Mouse (Mus musculus) megakaryocyte, embryonic 14.5 days (primary cell): Measurements from ENCODE around the gene Parp9. TPM values are rescaled to one million over a fixed set of nuclear protein-coding genes. Genes with fewer than 3 reads are reported as not detected.
"Not testable (repeated sequence)": the region's sequence is repeated elsewhere in the genome, so short reads cannot be mapped to it uniquely, and the experiment has no call there.

ENCODE experiments used
- H3K27me3 ChIP-seq: replicated peaks from 2 replicates; pipeline ENCODE3; 2012; ENCODE audit warnings: inconsistent platforms
- H3K36me3 ChIP-seq: replicated peaks from 2 replicates; pipeline ENCODE3; 2012; ENCODE audit warnings: low read length, inconsistent platforms, mixed read lengths
- H3K4me1 ChIP-seq: 2 replicates; pipeline ENCODE4 v1.6.1; 2012; ENCODE audit warnings: inconsistent platforms
- H3K4me3 ChIP-seq: replicated peaks from 2 replicates; pipeline ENCODE3; 2012; ENCODE audit warnings: moderate library complexity, mild to moderate bottlenecking, inconsistent platforms
- H3K9me3 ChIP-seq: 2 replicates; pipeline ENCODE4 v1.6.1; 2012; ENCODE audit warnings: inconsistent platforms
- FLI1 ChIP-seq: IDR thresholded peaks from 2 replicates; pipeline ENCODE4 v1.6.1; 2012; ENCODE audit warnings: low read length, inconsistent platforms, mixed read lengths
- GATA1 ChIP-seq: IDR thresholded peaks from 3 replicates; pipeline ENCODE4 v1.6.1; 2012; ENCODE audit warnings: mixed read lengths, low read length, inconsistent platforms, borderline replicate concordance
- polyA plus RNA-seq: library from polyadenylated mRNA; stranded (reverse); fragments of >175 nt; gene quantifications from 2 replicates; pipeline ENCODE4 v1.2.3, GENCODE M21; 2012; ENCODE audit warnings: low replicate concordance; ENCODE audit not compliant: insufficient read depth

Parp9 gene
- polyA plus RNA-seq, 1 experiment: 3.0 TPM

DNA sequence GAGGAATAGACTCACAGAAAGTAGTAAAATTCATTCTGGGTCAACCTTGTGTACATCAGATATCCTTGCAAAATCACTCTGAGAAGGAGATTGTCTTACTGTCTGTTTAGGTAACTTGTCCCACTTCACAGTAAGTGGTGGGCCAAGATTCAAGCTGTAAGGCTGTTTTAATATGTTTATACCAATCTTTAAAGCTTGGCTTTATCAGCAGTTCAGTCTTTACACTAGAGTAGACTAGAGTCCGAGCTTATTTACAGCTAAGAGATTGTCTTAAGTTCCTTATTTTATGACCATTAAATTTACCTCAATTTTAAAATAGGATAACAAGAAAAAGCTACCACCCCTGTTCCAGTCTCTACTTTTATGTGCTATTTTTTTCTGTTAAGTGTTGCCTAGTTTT is 49.7 kb downstream of the Parp9 start:
- Histone ChIP-seq H3K9me3 (no peaks in the 10 kb centered on the region), H3K4me3 (peak overlapping the region; percentile 74), H3K4me1 (peaks cover 59% of the 10 kb centered on the region), H3K27me3 (no peaks in the 10 kb centered on the region), H3K36me3 (peaks cover 8% of the 10 kb centered on the region)
- no peak for TF ChIP-seq FLI1
- TF ChIP-seq GATA1: no peak

DNA sequence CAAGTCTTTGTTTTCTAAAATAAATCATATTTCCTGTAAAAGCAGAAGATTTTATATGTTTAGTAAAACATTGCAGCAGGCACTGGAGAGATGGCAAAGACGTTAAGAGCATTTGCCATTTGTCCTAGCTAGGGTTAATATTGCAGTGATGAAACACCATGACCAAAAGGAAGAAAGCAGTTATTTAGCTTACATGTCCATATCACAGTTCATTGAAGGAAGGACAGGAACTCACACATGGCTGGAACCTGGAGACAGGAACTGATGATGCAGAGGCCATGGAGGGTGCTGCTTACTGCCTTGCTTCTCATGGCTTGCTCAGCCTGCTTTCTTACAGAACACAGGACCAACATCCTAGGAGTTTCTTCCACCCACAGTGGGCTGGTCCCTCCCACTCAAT is 54.1 kb downstream of the Parp9 start:
- no peaks in the 10 kb centered on the region for H3K9me3 ChIP-seq
- TF ChIP-seq FLI1 (no peak), GATA1 (no peak)
- no peak overlapping the region for H3K4me3 ChIP-seq
- H3K36me3 ChIP-seq: peaks cover 13% of the 10 kb centered on the region
- H3K27me3 ChIP-seq: no peaks in the 10 kb centered on the region
- H3K4me1 ChIP-seq: peaks cover 37% of the 10 kb centered on the region

DNA sequence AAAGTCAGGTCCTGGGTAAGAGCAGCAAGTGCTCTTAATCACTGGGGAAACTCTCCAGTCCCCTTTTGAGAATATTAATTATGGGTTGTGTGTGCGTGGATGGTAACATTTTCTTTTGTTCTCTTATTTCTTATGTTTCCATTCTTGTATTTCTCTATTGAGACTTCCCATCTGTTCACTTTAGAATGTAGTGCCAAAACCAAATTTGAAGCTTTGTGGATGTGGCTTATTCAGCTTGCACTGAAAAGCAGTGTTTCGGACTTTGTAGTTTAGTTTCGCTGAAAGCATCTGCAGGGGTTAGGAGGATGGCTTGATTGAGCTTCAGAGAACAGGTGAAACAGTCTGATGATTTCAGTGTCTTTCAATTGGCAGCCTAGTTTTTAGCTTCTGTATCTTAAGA is 55.0 kb downstream of the Parp9 start:
- H3K4me1 ChIP-seq: peaks cover 30% of the 10 kb centered on the region
- no peaks in the 10 kb centered on the region for H3K9me3 ChIP-seq
- H3K27me3 ChIP-seq: no peaks in the 10 kb centered on the region
- H3K36me3 ChIP-seq: peaks cover 16% of the 10 kb centered on the region
- no peak overlapping the region for H3K4me3 ChIP-seq
- TF ChIP-seq GATA1 (no peak), FLI1 (no peak)

DNA sequence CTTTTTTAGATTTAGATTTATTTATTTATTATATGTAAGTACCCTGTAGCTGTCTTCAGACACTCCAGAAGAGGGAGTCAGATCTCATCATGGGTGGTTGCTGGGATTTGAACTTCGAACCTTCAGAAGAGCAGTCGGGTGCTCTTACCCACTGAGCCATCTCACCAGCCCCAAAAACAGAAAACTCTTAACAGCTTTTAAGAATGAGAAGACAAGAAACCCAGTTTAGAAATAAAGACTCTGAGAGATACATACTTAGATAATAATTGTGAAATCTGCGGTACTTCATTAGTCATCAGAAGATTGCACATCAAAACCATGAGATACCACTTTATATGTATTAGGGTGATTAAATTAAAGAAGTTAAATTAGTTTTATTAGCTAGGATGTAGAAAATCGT is 60.6 kb downstream of the Parp9 start:
- not testable (repeated sequence) for H3K9me3 ChIP-seq, H3K4me3 ChIP-seq, H3K27me3 ChIP-seq
- peaks cover 13% of the 10 kb centered on the region for H3K4me1 ChIP-seq
- H3K36me3 ChIP-seq: peaks cover 44% of the 10 kb centered on the region

DNA sequence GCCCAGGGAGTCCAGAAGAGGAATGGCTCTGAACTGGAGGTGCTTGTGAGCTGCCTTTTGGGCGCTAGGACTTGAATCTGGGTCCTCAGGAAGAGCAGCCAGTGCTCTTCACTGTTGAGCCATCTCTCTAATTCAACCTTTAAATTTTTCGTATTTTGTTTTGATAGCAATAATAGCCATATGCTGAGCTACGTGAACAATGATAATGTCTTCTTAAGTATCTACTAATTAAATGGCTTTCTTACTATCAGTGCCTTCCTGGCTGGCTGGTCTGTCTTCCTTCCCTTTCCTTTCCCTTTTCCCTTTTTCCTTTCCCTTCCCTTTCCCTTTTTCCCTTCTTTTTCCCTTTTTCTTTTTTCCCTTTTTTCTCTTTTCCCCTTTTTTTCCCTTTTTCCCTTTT is 70.1 kb downstream of the Parp9 start:
- TF ChIP-seq GATA1 (no peak), FLI1 (no peak)
- H3K27me3 ChIP-seq: no peaks in the 10 kb centered on the region
- no peaks in the 10 kb centered on the region for H3K9me3 ChIP-seq
- H3K4me3 ChIP-seq: no peak overlapping the region
- peaks cover 80% of the 10 kb centered on the region for H3K36me3 ChIP-seq
- peaks cover 10% of the 10 kb centered on the region for H3K4me1 ChIP-seq

DNA sequence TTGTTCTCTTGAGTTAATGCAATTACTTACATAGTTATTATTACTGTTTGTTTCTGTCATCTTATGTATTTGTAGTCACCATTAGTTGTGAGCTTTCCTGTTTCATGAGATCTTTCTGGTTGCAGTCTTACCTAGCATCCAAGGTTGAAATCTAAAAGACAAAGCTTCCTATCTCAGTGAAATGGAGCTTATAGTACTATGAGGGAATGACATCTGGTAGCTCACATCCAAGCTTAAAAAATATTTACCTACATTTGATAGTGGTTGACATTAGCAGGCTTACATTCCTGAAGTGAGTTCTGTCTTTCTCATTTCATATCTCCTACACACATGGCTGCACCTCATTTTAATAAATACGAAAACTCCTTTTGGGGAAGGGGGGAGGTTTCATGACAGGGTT is 78.1 kb downstream of the Parp9 start:
- Histone ChIP-seq H3K27me3 (no peaks in the 10 kb centered on the region), H3K9me3 (no peaks in the 10 kb centered on the region), H3K4me3 (peak overlapping the region; percentile 62), H3K36me3 (peaks cover 94% of the 10 kb centered on the region), H3K4me1 (peaks cover 19% of the 10 kb centered on the region)
- TF ChIP-seq FLI1: no peak
- no peak for TF ChIP-seq GATA1

Other genes starting within 250 kb of the Parp9 start
- gene Dirc2, start 169.1 kb upstream of the Parp9 start, polyA plus RNA-seq: 0.97 TPM in 1 of 2 replicates, not detected in the other
- gene Hspbap1, start 168.1 kb upstream of the Parp9 start, polyA plus RNA-seq: 5.1 TPM in 1 of 2 replicates, not detected in the other
- gene Parp14, start 66.9 kb upstream of the Parp9 start, polyA plus RNA-seq: 1.3 TPM in 1 of 2 replicates, not detected in the other
- gene Dtx3l, start 681 bp downstream of the Parp9 start, polyA plus RNA-seq: 0.40 and 1.3 TPM in 2 replicates
- 5.8 and 13.3 TPM in 2 replicates for gene Kpna1, start 40.3 kb downstream of the Parp9 start, polyA plus RNA-seq
- 0.61 and 0.82 TPM in 2 replicates for gene Wdr5b, start 102.7 kb downstream of the Parp9 start, polyA plus RNA-seq
- 3.7 and 230 TPM in 2 replicates for gene Fam162a, start 133.1 kb downstream of the Parp9 start, polyA plus RNA-seq
- 2.3 and 7.6 TPM in 2 replicates for gene Ccdc58, start 133.2 kb downstream of the Parp9 start, polyA plus RNA-seq
- not detected in 2 replicates for gene Csta1, start 192.8 kb downstream of the Parp9 start, polyA plus RNA-seq
- 1.6 TPM in 1 of 2 replicates, not detected in the other for gene Stfa2l1, start 218.3 kb downstream of the Parp9 start, polyA plus RNA-seq
- gene Gm5483, start 245.7 kb downstream of the Parp9 start, polyA plus RNA-seq: 2.0 TPM in 1 of 2 replicates, not detected in the other